Mouse (Mus musculus) megakaryocyte, adult 5-6 weeks (primary cell): ENCODE data around the gene Mex3a. TPM values are rescaled to one million over a fixed set of nuclear protein-coding genes. Genes with fewer than 3 reads are reported as not detected.

Source experiments
- ATAC-seq: 2 replicates; pipeline ENCODE4 v1.8.0; 2016; ENCODE audit warnings: mild to moderate bottlenecking, inconsistent platforms; ENCODE audit not compliant: poor library complexity, severe bottlenecking
- total RNA-seq, 2 experiments: library from RNA; stranded (forward) in 1 of 2; stranded (reverse) in 1 of 2; fragments of 153-499, 151-499 nt in 1 of 2; fragments of 221-1000, 200-1000 nt in 1 of 2; gene quantifications; 2 replicates each; pipeline versions ENCODE4 v1.2.3 to v1.2.4; 2015 to 2017

Gene Mex3a
- total RNA-seq, 2 experiments from 2014 or later = 0.04 to 0.18 TPM

DNA sequence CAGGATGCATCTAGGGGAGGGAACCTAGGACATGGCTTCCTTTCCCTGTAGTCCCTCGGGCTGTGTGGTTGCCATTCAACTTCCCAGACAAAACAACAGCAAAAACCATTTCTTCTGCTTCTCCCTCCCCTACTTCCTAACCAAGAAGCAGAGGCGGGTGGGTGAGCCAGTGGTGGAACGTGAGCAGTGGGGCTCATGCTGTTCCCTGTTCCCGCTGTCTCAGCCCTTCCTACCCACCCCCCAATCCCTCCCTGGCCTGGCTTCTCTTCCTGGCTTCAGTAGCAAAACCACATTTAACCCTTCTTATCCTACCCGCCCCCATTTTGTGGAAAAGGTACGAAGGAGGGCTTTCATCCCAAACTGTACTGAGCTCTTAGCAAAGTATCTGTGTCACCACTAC is 27.1 kb upstream of the Mex3a start:
- ATAC-seq = no peak

DNA sequence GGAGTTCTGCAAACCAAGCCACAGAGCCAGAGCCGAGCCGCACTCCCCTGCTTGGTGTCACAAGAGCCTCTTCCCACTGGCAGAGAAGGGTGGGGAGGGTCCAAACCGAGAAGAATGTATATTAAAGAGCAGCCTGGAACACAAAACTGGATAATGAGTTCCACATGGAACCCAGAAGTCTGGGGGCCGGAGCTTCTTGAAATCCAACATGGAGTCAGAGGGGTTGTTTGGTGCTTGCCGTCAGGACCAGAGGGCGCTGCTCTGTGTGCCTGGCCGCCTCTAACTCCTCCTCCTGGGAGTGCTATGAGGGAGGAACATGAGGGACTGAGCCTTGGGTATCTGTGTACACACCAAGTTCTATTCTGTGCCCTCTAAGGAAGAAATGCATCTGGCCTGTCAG is 26.4 kb upstream of the Mex3a start:
- no peak for ATAC-seq

DNA sequence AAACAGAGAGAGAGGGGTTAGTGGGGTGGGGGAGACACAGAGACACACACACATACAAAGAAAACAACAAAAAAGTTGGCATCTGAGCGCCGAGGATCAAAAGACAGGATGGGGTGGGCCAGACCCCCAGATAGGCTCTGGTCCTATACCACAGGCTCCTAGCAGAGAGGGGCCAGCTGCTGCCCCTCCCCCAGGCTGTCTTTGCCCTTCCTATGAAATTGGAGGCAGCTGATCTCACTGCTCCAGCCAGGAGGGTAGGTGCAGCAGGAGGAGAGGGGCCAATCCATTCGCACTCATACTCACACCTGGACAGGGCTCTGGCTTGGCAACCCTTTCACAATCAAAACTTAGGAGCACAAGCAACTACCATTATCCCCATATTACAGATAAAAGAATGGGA is 22.9 kb upstream of the Mex3a start:
- ATAC-seq = no peak

DNA sequence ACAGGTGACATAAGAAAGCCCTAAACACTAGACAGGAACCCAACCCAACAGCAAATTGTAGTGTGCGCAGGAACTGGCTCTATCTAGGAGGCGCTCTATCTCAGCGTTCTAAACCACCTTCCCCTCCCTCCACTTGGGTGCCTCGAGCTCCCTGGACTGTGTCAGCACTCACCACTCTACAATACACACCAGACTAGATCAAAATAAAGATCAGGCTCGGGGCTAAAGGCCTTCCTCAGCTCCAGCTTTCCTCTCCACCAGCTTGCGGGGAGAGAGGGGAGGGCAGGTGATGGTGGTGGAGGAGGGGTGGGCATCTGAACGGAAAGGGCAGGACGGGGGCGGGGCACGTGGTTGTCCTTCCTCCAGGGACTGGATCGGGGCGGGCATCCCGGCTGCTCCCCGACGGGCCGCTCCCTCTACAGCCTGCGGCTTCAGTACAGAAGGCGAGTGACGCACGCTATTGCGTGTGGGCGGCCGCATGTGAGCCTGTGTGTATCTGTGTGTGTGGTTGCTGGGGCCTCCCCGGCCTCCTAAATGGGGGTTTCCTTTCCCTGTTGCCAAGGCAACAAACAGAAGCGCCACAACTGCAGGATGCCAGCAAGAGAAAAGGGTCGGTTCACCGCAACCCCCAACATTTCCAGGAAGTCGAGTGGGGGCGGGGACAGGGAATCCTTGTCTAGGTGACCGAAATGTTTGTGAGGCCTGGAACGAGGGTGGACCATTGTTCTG is 22.3 kb upstream of the Mex3a start, which contains the start of gene Lmna:
Lmna (minus strand) TSS at position 265 of the 729 bp plus-strand sequence.
- ATAC-seq = peak; percentile 92

DNA sequence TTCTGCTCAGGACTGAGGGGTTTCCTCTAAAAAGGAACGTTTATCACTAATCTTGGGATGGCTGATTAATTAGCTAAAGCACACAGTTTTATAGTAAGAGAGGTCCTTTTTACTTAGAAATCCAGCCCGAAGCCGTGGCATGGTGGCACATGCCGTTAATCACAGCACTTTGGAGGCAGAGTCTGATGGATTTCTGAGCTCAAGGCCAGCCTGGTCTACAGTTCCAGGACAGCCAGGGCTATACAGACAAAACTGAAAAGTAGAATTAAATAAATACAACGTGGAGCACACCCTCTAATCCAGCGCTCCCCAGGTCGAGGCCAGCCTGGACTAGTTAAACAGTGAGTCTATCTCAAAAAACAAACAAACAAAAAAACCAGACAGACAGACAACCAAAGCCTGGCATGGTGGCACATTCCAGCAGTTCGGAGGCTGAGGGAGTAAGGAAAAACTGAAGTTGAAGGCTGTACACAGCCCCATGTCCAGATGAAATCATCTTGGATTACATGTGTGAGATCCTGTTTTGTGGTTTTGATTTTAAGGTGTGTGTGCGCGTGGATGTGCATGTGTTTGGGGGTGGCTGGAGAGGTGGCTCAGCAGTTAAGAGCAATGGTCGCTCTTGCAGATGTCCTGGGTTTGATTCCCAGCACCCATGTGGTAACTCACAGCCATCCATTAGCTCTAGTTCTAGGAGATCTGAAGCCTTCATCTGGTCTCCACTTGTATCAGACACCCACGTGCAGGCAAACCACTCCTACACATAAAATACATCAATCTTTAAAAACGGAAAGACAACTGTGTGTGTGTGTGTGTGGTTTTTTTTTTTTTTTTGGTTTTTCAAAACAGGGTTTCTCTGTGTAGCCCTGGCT is 21.5 kb upstream of the Mex3a start:
- no peak for ATAC-seq

DNA sequence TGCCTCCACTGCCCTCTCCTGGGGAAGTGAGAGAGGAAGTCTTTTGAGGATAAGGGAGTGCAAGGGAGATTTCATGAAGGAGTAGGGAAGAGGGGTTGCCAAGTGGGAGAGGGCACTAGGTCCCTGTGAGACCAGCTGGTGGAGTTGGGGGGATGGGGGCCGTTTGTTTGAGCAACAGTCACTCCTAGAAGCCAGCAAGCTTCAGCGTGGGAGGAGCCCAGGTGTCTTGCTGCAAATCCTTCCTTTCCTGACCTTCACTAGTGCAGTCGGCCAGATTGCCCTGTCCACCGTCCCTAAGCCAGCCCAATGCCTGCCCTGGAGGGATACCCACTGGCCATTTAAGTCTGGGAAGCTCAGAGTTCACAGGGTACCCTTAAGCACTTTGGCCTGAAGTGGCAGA is 20.6 kb upstream of the Mex3a start:
- no peak for ATAC-seq

DNA sequence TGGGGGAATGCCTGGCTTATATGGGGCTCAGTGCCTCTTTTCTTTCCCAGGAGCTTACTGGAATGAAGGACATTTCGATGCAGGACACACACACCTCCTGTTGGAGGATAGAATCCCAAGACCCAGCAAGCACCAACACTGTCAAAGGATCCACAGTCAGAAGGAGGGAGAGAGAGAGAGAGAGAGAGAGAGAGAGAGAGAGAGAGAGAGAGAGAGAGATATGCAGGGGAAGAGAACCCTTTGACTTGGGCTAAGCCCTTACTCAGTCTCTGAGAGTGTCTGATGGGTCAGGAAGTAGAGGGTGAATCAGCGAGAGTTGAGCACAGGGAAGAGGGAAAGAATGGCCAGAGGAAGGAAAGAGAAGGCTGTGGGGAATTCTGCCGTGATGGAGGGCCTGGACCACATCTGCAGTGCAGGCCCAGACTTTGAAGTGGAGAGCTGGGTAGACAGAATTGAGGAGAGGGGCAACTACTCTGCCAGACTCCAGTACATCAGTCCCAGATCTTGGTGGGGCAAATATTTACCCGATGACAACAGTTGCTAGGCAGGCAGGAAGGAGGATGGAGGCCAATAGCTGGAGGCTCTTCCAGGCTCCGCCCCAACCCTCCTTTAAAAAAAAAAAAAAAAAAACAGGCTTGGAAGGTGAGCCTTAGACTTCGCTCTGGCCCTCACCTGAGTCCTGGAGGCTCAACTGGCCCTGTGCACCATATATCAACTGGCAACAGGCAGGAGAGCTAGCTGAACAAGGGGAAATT is 19.9 kb upstream of the Mex3a start:
- no peak for ATAC-seq

DNA sequence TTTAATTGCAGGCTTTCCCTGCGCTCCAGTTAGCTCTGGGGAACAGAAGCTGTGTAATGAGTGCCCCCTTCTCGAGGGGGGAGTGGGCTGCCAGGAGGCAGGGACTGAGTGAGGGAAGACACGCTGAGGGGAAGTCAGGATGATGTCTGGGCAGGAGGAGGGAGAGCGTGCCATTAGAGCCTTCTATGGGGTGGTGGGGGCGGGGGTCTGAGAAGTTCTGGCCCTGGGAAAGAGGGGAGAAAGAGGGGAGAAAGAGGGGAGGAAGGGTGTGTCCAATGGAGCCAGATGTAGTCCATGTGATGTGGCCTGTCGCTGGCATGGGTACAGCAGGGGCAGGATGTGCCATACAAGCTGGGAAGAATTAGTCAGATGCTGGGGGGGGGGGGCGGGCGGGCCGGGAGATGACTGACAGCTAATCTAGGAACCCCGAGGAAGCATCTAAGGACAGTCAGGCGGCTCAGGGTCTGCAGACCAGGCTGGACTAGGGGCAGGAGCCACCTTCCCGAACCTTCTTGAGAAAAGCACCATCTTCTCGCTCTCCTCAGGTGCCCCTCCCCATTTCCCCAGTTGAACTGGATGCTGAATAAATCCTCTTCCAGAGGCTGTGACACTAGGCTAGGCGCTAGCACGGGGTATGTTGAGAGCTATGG is 19.2 kb upstream of the Mex3a start:
- no peak for ATAC-seq

DNA sequence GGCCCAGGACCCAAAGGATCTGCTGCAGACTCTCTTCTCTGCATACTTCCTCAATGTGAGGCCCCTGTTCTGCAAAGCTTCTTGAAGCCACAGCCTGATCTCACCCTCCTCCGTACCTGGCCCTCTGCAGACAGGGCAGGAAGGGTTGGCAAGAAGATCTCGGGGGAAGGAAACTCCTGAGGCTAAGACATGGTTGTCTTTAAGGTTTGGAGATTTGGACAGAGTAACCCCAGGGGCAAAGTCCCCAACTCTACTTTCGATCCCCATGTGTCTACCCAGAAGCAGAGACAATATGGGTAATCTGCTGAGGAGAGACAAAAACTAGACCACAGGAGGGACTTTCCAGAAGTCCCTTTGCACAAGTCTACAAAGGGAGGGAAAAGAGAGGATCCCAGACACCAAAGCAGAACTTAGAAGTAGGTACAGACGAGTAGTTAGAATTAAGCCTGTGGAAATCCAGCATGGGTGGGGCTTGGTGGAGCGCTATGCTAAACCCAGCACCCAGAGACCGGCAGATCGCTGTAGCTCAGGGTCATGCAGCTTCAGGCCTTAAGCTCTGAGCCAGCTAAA is 18.6 kb upstream of the Mex3a start:
- no peak for ATAC-seq

DNA sequence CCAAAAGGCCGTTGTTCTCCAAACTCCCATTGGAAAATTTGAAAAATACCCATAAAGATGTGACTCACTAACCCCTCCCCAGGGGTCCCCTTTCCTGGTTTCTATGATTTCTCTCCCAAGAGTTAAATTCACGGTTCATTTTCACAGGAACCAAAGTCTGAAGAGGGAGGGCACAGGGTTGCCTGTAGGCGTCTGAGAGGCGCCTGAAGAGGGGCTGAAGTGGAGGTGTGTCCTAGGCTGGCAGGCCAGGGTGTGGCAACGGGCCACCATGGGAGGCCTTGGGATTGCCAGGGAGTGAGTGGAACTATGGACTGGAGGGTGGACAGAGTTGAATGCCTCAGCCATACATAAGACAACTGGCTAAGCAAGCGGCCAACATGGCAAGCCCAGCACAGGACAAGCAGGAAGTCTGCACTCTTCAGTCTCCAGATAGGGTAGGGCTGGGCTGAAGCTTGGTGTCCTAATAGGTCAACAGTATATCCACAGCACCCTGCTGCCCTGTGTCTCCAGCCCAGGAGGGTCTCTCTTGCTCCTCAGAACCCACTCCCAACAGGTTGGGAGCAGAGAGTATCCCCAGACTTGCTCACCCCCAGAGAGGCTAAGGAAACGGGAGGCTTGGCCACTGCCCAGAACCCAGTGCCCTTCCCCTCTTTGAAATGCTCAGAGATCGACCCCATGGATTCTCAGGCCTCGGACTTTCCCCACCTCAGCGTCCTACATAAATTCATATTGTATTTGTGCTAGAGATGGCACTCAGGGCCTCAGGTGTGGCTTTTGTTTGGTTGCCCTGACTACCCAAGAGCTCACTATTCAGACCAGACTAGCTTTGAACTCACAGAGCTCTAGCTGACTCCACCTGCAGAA is 17.7 kb upstream of the Mex3a start:
- ATAC-seq = no peak

DNA sequence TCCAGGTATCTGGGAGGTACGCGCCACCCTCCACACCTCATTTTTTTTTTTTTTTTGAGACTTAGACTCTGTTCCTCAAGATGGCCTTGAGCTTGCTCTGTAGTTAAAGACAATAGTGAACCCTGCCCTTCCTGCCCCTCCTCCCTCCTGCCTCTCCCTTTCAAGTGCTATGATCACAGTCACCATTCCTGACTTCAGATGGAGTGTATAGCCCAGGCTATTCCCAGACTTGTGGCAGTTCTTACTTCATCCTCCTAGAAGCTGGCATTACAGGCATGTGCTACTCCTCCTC is 17.2 kb upstream of the Mex3a start:
- ATAC-seq = no peak

DNA sequence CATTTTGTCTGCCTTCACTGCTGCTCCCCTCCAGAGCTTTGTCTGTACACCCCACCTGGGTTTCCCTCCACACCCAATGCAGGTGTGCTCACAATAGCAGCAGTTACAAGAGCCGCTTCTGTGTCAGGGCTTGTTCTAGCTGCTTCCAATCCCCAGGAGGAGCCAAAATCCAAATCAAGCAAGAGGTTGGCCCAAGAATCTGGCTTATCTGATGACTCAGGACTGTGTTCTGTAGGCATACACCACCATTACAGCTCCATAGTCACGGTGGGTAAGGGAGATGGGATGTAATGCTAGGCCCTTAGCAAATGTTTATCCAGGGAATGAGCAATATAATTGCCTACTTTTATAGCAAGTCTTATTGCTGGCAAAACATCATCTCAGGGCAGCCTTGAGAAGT is 15.8 kb upstream of the Mex3a start:
- ATAC-seq = no peak

DNA sequence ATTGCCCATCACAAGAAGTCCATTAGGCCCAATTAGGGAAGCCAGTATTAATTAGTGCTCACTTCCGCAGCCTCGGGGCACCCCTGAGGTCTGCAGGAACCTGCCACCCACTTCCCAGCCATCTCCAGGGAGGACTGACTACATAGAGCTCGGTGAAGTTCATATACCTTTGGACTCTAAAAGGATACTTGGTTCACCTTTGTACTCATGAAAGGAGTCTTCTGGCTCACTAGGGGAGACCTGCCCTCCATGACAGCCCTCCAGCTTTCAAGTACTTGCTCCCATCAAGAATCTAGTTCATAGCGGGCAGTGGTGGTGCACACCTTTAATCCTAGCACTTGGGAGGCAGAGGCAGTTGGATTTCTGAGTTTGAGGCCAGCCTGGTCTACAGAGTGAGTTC is 13.8 kb upstream of the Mex3a start:
- no peak for ATAC-seq

DNA sequence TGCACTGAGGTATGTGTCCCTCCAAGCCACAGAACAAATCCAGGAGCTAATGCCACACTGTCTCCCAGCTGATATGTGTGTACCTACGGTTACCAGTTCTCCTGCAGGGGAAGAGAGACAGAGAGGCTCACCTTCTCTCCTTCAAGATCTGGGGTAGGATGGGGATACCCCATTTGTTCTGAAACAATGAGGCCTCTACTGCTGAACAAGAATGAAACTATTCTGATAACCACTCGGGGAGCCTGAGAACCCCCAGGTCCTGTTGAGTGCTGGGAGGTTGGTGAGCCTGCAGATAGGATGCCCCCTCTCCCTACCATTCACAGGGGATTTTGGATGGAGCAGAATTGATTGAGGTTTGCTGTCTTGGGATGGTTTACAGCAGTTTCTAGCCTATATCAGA is 12.1 kb upstream of the Mex3a start:
- no peak for ATAC-seq

DNA sequence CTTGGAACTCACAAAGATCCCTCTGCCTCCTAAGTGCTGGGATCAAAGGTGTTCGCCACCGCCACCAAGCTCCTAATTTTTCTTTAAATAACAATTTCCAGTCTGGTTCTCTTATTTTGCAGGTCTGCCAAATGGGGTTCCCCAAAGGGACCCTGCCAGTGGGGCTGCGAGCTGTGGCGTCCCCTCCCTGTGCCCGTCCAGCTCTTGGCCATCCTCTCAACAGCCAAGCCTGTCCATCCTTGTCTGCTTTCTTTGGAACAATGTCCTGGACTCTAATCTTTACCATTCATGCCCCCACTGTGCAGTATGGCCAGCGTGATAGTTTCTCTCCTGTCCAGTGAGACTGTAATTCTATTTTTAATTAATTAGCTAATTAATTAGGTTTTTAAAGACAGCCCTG is 11.0 kb upstream of the Mex3a start:
- ATAC-seq = no peak

DNA sequence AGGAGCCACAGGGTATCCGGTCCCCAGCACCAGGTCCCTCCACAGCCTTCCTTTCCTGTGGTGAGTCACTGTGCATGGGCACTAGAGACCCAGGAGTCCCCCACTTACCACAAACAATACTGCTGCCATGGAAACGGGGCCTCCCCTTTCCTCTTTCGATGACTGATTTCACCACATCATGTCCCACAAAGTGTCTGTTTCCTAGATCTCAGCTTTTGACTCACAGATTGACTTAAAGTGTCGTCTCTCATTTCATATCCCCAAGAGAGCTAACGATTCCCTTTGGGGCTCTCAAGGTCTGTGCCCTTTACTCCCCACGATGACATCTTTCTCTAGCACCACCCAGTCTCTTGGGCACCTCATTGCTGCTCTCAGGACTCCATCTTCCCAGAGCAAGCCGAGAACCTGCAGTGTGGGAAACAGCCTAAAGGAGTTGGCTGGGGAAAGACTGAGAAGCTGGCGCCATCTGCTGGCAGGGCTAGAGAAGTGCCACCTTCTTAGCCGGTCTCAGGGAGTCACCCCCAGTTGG is 10.3 kb upstream of the Mex3a start:
- peak; percentile 74 for ATAC-seq

DNA sequence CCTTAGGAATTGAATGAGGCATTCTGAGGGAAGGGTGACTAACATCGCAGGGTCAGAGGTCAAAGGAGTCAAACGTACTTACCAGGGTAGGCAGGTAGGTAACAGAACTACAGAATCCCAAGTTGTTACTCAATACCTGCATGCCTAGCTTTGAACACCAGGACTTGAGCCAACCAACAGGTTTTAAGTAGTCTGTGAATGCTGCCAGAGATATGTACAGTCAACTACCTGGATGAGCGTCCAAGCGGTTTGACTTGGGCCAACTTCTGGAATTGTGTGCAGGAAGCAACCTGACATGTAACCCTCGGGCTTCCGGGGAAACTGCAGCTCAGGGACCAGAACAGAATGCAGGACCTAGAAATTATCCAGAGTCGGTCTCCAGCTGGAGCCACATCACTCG is 9.2 kb upstream of the Mex3a start:
- ATAC-seq = no peak

DNA sequence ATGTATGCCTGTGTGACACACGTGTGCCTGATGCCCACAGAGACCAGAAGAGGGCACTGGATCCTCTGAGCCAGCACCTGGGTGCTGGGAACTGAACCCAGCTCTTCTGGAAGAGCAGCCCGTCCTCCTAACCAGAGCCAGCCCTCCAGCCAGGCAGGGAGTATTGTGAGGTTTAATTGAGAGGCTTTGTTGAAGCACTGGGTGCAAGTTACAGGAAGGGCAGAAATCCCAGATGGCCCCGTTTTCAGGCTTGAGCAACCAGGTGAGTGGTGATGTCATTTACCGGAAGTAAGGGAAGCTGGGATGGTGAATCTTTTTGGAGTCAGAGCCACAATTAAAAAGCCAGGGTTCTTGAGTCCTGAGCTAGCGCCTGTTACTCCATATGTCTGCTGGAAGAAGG is 7.2 kb upstream of the Mex3a start:
- ATAC-seq = no peak
